Mouse (Mus musculus) mammary gland, adult 2 months (tissue): ENCODE data around the gene Epha1. TPM values are rescaled to one million over a fixed set of nuclear protein-coding genes. Genes with fewer than 3 reads are reported as not detected.

ENCODE experiments used
- polyA plus RNA-seq: library from polyadenylated mRNA; depleted of rRNA; stranded (reverse); fragments of >200 nt; gene quantifications from 2 replicates; pipeline ENCODE4 v1.2.3, GENCODE M21; 2012; ENCODE audit warnings: low replicate concordance; rRNA removed

Epha1 gene
- 3.9 and 4.6 TPM in 2 replicates for polyA plus RNA-seq

DNA sequence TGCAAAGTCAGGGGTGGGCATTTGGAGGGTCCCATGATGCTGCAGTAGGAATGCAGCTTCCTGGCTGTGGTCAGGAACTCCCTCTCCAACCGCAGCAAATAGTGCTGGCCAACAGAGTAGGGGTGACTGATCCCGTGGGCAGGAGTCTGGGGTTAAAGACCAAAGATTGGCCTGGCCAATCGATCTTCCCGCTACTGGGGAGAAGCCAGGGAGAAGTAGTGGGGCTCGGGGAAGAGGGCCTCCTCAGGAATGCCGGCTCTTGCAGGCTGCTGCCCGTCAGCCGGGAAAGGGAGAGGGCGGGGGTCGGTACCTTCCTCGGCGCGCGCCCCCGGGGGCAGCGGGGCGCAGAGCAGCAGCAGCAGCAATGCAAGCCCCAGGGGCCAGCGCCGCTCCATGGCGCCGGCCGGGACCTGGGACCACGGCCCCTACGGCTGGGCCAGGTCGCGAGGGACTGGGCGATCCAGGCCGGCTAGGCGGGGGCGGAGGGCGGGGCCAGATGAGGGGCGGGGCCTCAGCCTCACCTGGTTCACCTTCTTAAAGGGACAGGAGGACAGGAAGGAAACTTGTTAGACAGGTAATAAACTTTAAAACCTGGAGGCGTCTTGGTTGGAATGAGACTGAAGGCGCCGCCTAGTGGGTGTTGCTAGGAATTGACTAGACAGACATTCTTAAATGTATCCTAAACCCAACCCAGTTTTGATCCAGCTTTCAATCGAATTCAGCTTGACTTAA is at the start of gene Epha1:
TSS of gene Epha1 (minus strand) at position 453 of the 732 bp plus-strand sequence.

DNA sequence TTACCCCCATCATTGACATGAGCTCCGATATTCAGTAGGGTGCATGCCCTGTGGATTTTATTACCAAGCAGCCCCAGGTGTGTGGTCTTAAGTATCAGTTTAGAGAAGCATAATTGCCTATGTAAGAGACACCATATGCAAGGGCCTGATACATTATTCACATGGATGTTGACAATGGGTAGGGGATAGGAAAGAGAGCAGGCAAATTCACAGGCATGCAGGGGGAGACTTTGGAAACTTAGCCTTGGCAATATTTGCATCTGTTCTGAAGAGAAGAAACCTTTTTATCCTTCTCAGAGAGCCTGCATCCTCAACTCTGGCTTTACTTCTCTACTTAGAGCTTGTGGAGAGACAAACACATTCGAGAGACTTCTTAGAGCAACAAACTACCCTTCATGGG is 32.1 kb upstream of the Epha1 start, which contains the start of gene Tas2r135:
TSS of gene Tas2r135 (plus strand) at position 301 of the 400 bp plus-strand sequence.

DNA sequence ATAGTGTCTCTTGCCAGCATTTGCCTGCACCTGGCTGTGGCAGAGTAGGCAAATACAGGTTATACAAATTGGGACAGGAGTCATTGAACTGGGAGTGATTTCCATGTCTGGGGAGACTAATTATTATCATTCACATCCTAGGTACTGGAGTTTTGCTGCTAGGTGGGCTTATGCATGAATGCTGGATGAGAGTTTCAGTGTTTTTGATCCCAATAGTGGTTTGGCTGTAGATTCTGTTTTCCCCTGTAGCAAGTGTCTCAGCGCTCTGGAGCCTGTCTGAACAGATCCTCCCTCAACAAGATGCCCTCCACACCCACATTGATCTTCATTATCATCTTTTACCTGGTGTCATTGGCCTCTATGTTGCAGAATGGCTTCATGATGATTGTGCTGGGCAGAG is 26.9 kb upstream of the Epha1 start, which contains the start of gene Tas2r143:
TSS of gene Tas2r143 (plus strand) at position 301 of the 400 bp plus-strand sequence.

DNA sequence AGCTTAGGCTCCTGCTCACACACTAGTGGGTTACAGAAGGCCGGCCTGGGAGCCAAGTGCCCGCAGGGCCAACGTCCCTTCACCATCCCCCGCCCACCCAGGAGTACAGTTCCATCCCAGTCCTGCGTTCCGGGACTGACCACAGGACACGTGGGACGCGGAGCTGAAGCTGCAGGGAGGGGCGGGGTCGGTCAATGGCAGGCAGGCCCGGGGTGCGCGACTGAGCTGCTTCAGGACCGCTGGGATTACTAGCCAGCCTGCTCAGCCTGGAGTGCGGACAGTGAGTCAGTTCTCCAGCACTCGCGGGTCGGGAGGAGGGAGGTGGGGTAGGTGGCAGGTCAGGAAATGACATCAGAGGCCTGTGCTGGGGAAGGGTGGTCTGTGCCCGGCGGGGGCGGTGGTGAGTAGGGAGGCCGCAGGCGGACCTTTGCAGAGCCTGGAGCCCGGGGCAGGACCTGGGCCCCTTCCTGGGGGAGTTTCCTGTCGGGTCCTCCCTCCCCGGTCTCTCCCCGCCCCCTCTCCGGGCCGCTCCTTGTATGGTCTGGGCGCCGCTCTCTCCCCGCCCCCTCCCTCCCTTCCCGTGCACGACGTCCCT is 23.5 kb downstream of the Epha1 start, which contains the start of gene Zyx:
TSS of gene Zyx (plus strand) at position 205 of the 595 bp plus-strand sequence.

DNA sequence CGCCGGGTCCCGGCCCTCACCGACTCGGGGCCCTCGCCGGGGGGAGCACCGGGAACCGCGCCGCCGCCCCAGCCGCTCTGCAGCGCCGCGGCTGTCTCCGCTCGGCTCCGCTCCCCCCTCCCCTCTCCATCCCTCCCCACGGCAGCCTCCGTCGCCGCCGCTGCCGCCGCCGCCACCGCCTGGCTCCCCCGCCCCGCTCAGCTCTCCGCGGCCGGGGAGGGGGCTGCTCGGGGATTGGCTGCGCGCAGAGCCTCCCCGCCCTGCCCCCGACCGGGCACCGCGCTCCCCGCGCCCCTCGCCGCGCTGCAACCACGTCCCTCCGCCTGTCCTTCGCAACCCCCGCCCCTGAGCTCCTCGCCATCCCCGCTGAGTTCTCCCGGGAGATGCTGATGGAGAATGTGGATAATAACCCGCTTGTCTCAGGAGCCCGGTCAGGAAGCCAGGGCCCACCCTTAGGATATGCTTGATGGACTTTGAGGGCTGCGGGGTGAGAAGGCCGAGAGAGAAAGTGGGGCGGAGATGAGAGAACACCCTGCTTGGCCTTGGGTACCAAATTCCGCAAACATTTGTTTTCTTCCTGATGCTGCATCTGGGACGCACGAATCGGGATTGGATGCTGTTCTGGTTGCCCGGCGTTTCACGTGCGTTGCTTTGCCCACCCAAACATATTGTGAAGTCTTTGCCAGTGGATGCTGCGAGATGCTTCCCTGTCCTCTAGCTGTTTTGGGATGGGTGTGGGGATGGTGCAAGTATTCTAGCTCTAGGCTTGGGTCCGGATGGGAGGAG is 48.4 kb downstream of the Epha1 start, which contains the start of gene Fam131b:
TSS of gene Fam131b (minus strand) at position 162 of the 786 bp plus-strand sequence.

Other genes with a start within 250 kb of the Epha1 start
- not detected in 2 replicates for gene Tas2r139, start 232.3 kb downstream of the Epha1 start, polyA plus RNA-seq
- gene Tas2r144, start 157.9 kb downstream of the Epha1 start, polyA plus RNA-seq: not detected in 2 replicates
- gene Gstk1, start 127.3 kb downstream of the Epha1 start, polyA plus RNA-seq: 25.0 and 51.9 TPM in 2 replicates
- 1.0 and 1.8 TPM in 2 replicates for gene Tmem139, start 111.3 kb downstream of the Epha1 start, polyA plus RNA-seq
- 20.5 and 41.7 TPM in 2 replicates for gene Casp2, start 108.3 kb downstream of the Epha1 start, polyA plus RNA-seq
- gene Clcn1, start 86.6 kb downstream of the Epha1 start, polyA plus RNA-seq: 0.06 and 36.3 TPM in 2 replicates
- gene Fam131b, start 48.6 kb downstream of the Epha1 start, polyA plus RNA-seq: 1.4 and 2.5 TPM in 2 replicates
- 172 and 228 TPM in 2 replicates for gene Zyx, start 23.6 kb downstream of the Epha1 start, polyA plus RNA-seq
- 0.37 and 0.65 TPM in 2 replicates for gene Tas2r143, start 27.0 kb upstream of the Epha1 start, polyA plus RNA-seq
- gene Tas2r135, start 32.2 kb upstream of the Epha1 start, polyA plus RNA-seq: 0.20 and 0.22 TPM in 2 replicates
- not detected in 2 replicates for gene Tas2r126, start 61.3 kb upstream of the Epha1 start, polyA plus RNA-seq
- not detected in 2 replicates for gene Olfr458, start 91.9 kb upstream of the Epha1 start, polyA plus RNA-seq
- not detected in 2 replicates for gene Olfr457, start 103.1 kb upstream of the Epha1 start, polyA plus RNA-seq
- not detected in 2 replicates for gene Olfr456, start 113.9 kb upstream of the Epha1 start, polyA plus RNA-seq
- not detected in 2 replicates for gene Olfr455, start 174.3 kb upstream of the Epha1 start, polyA plus RNA-seq
- not detected in 2 replicates for gene Tcaf3, start 224.4 kb upstream of the Epha1 start, polyA plus RNA-seq